Mouse (Mus musculus): ENCODE data around the gene Tst. TPM values are rescaled to one million over a fixed set of nuclear protein-coding genes. Genes with fewer than 3 reads are reported as not detected.

Gene Tst
- 10 to 100 TPM; 20.3 to 25.0 (median 21.6) TPM for total RNA-seq (2022)

GRCm38 (mm10) chr15:78405517-78406211, at the start of gene Tst:
Gene Tst (minus strand): TSS chr15:78405907.
- DNase-seq (ENCODE audit: low spot score), result peak; percentile 83

GRCm38 (mm10) chr15:78455168-78455567, 49.5 kb upstream of the Tst start:
- DNase-seq (ENCODE audit: low spot score), result no peak

- no peak for DNase-seq (ENCODE audit: low spot score)
Observed at GRCm38 (mm10) chr15:78452929-78453328, 47.2 kb upstream of the Tst start.

GRCm38 (mm10) chr15:78451201-78451600, 45.5 kb upstream of the Tst start:
- no peak for DNase-seq (ENCODE audit: low spot score)

DNA sequence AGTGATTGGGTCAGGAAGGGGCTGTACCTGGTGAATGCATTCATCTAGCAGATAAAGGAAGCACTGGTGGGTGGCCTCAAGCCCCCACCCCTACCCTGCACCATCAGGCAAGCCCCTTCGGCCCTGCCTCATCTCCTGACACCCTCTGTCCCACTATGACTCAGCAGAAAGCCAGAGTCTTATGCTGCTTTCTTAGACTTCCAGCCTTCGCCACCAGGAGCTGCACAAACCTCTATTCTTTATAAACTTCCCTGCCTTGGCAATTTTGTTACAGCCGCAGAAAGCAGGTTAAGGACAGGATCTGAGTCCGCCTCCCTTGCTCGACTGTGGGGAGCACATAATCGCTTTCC, 44.7 kb upstream of the Tst start:
- no peak for DNase-seq (ENCODE audit: low spot score)

- no peak for DNase-seq (ENCODE audit: low spot score)
Observed at GRCm38 (mm10) chr15:78449694-78450418, 44.1 kb upstream of the Tst start.

GRCm38 (mm10) chr15:78449131-78449530, 43.4 kb upstream of the Tst start:
- DNase-seq (ENCODE audit: low spot score), result no peak

- peak; percentile 96 for DNase-seq (ENCODE audit: low spot score)
Observed at GRCm38 (mm10) chr15:78447746-78448535, 42.2 kb upstream of the Tst start.

GRCm38 (mm10) chr15:78447121-78447520, 41.4 kb upstream of the Tst start:
- no peak for DNase-seq (ENCODE audit: low spot score)

DNA sequence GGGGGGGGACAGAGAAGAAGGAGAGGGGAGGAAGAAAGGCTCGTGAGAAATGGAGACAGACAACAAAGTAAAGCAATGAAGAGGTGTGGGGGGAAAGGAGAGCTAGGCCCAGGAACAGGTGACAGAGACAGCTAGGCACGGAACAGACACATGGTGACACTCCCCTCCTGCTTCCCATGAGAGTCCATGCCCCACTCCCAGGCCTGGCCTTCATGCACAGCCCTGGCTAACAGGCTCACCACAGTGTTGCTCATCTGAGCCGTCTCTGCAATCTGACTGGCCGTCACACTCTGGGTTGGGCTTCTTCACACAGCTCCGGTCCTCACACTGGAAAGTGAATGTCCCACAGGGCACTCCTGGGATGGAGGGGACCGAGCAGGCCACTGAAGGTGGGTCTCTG, 38.1 kb upstream of the Tst start:
- no peak for DNase-seq (ENCODE audit: low spot score)

GRCm38 (mm10) chr15:78442231-78442630, 36.5 kb upstream of the Tst start:
- no peak for DNase-seq (ENCODE audit: low spot score)

DNA sequence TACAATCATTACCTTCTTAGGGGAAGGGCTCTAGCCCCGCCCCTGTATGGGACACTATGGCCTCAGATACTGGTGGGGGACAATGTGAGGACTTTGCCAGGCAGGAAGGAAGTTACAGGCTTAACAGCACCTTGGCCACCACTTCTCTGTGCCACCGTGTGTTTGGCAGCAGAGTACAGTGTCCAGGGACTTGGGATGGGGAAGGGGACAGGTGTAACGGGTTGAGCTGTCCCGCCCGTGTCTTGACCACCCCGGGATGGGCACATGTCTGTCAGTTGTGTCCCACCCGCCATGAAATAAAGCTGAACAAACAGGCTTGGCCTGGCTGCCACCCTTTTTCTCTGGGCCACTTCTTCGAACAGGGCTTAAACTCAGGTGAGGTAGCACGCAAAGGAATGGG, 33.3 kb upstream of the Tst start:
- DNase-seq (ENCODE audit: low spot score), result no peak

GRCm38 (mm10) chr15:78438505-78438904, 32.8 kb upstream of the Tst start:
- DNase-seq (ENCODE audit: low spot score), result no peak

- no peak for DNase-seq (ENCODE audit: low spot score)
Observed at GRCm38 (mm10) chr15:78438018-78438394, 32.3 kb upstream of the Tst start.

GRCm38 (mm10) chr15:78437237-78438017, 31.7 kb upstream of the Tst start:
- DNase-seq (ENCODE audit: low spot score), result peak; percentile 59

DNA sequence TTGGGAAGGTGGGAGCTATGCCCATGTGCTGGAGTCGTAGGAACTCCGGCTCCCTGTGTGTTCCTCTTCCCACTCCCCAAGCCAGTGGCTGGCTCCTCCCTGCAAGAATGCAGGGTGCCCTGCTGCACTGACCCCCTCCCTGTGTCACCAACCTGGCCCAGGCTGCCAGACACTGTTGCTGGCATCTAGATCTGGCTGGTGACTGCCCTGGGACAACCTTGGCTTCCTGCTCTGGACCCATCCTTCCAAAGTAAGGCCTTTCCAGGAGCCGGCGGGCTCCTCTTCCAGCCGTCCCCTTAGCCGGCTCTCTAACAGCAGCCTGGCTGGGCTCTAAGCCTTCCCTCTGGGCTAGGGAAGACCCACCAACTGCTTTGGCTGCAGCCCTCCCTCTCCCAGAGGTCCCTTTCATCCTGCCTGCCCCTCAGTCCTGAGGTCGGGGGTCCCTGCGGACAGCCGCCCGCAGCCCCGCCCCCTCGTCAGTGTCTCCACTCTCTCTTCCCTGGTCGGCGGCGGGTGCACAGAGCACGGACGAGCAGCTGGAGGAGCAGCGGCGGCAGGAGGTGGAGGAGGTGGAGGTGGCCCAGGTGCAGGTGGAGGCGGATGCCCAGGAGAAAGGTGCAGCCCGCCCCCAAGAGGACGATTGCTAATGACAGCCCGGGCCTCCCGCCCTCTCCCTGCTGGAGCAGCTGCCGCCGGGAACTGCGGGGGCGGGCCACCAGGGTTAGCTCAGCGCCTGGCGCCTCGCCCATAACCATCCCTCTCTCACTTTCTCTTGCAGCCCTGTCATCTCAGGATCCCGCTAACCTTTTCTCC, 30.9 kb upstream of the Tst start:
- peak; percentile 82 for DNase-seq (ENCODE audit: low spot score)

DNA sequence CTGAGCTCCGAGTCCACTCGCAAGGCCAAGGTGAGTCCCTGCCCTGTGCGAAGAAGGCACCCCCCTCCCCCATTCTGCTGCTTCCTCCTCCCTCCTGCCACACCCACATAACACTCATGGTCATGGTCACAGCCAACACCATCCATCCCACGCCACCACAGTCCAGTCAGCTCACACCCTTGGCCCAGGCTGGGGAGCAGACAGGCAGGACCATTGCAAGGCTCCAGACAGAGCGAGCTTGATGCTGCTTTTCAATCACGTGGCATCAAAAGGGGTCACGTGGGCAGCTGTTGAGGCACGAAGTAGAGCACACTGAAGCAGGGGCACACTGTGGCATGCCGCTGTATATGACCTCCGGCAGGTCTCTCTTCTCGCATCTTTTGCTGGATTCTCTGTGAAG, 30.0 kb upstream of the Tst start:
- no peak for DNase-seq (ENCODE audit: low spot score)

GRCm38 (mm10) chr15:78434896-78435520, 29.3 kb upstream of the Tst start:
- no peak for DNase-seq (ENCODE audit: low spot score)

- DNase-seq (ENCODE audit: low spot score), result no peak
Observed at GRCm38 (mm10) chr15:78431541-78432121, 25.9 kb upstream of the Tst start.

DNA sequence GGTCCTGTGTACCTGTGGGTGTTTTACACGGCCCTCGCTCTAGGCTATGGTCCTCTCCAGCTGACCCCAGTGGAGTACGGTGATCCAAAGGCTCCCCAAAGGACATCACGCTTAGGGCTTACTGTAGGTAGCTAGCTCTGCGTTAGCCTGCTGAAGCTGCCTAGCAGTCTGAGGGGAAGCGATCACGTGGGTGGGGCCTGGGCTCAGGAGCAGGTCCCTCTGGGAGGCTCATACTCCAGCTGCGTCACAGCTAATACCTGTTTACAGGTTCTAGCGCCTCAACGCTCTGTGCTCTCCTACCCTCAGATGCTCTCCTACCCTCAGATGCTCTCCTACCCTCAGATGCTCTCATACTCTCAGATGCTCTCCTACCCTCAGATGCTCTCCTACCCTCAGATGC, 25.2 kb upstream of the Tst start:
- DNase-seq (ENCODE audit: low spot score), result no peak

Data from heart, adult 8-10 months (tissue).